Mouse (Mus musculus) frontal cortex, adult 2 months (tissue): ENCODE data around the gene Hhipl1. TPM values are rescaled to one million over a fixed set of nuclear protein-coding genes. Genes with fewer than 3 reads are reported as not detected.
A peak's percentile ranks its signal among the peaks of the same experiment; 100 is the strongest.

Experiments used
- DNase-seq, 2 experiments: peaks; one replicate each; pipeline ENCODE4 v3.0.0; 2022; ENCODE audit warnings: low spot score in 1 of 2; ENCODE audit errors: extremely low spot score in 1 of 2
- polyA plus RNA-seq: library from polyadenylated mRNA; depleted of rRNA; stranded (reverse); fragments of >200 nt; gene quantifications from 2 replicates; pipeline ENCODE4 v1.2.3, GENCODE M21; 2012; rRNA removed

The Hhipl1 gene
- 10.3 and 10.6 TPM in 2 replicates for polyA plus RNA-seq

GRCm38 (mm10) chr12:108305812-108306794 lies at the start of gene Hhipl1:
Gene Hhipl1 (plus strand): TSS chr12:108306270.
- DNase-seq: no peak

GRCm38 (mm10) chr12:108256734-108257133 lies 49.3 kb upstream of the Hhipl1 start:
- no peak for DNase-seq

- DNase-seq: no peak
These were observed 46.6 kb upstream of the Hhipl1 start for GRCm38 (mm10) chr12:108259322-108260049.

- DNase-seq: no peak
These were observed 45.1 kb upstream of the Hhipl1 start for GRCm38 (mm10) chr12:108260950-108261349.

- no peak for DNase-seq
These were observed 41.2 kb upstream of the Hhipl1 start for GRCm38 (mm10) chr12:108264918-108265317.

- DNase-seq: peak in 1 of 2 experiments; percentile 48
These were observed 40.0 kb upstream of the Hhipl1 start for GRCm38 (mm10) chr12:108265831-108266619.

- no peak for DNase-seq
These were observed 38.4 kb upstream of the Hhipl1 start for GRCm38 (mm10) chr12:108267653-108268052.

- no peak for DNase-seq
These were observed 37.1 kb upstream of the Hhipl1 start for GRCm38 (mm10) chr12:108268970-108269369.

- no peak for DNase-seq
These were observed 36.4 kb upstream of the Hhipl1 start for GRCm38 (mm10) chr12:108269699-108270098.

GRCm38 (mm10) chr12:108270240-108270919 lies 35.7 kb upstream of the Hhipl1 start:
- DNase-seq: no peak

GRCm38 (mm10) chr12:108271351-108272142 lies 34.5 kb upstream of the Hhipl1 start:
- no peak for DNase-seq

GRCm38 (mm10) chr12:108272143-108272635 lies 33.9 kb upstream of the Hhipl1 start:
- DNase-seq: no peak

- DNase-seq: no peak
These were observed 32.4 kb upstream of the Hhipl1 start for GRCm38 (mm10) chr12:108273466-108274312.

- DNase-seq: no peak
These were observed 31.8 kb upstream of the Hhipl1 start for GRCm38 (mm10) chr12:108274313-108274595.

- peak in 1 of 2 experiments; percentile 35 for DNase-seq
These were observed 31.2 kb upstream of the Hhipl1 start, which contains the start of gene Ccdc85c for GRCm38 (mm10) chr12:108274661-108275507. Gene Ccdc85c (minus strand): TSS chr12:108275425.

GRCm38 (mm10) chr12:108275508-108275890 lies 30.6 kb upstream of the Hhipl1 start:
- peak; percentile 93 to 97 for DNase-seq
